Mouse (Mus musculus) forebrain, postnatal 0 days (tissue): ENCODE results near the gene Vps35l. TPM values are rescaled to one million over a fixed set of nuclear protein-coding genes. Genes with fewer than 3 reads are reported as not detected.

Experiments used
- ATAC-seq: fragments of 200-750 bp; cut with Nextera tagmentation; 2 replicates; pipeline ENCODE4 v1.8.0; 2017; ENCODE audit warnings: mild to moderate bottlenecking, moderate library complexity
- DNase-seq: peaks from one replicate; pipeline ENCODE4 v3.0.0-alpha.2; 2015
- H3K27ac ChIP-seq: fragments of 300-500 bp; sonication (generic); 2 replicates; pipeline ENCODE4 v1.5.1; 2014; ENCODE audit warnings: low read depth, mild to moderate bottlenecking, antibody characterized with exemption, low read length, moderate library complexity, mixed read lengths
- H3K27me3 ChIP-seq: fragments of 300-500 bp; sonication (generic); 2 replicates; pipeline ENCODE4 v1.6.1; 2014; ENCODE audit warnings: mild to moderate bottlenecking, low read length, mixed read lengths; ENCODE audit not compliant: insufficient read depth
- H3K36me3 ChIP-seq: fragments of 300-500 bp; sonication (generic); 2 replicates; pipeline ENCODE4 v1.6.1; 2014; ENCODE audit warnings: mild to moderate bottlenecking, moderate library complexity; ENCODE audit not compliant: insufficient read depth
- H3K4me1 ChIP-seq: fragments of 300-500 bp; sonication (generic); 2 replicates; pipeline ENCODE4 v1.6.1; 2014; ENCODE audit warnings: antibody characterized with exemption; ENCODE audit not compliant: insufficient read depth
- H3K4me2 ChIP-seq: fragments of 300-500 bp; sonication (generic); 2 replicates; pipeline ENCODE4 v1.6.1; 2014; ENCODE audit warnings: low read depth, mild to moderate bottlenecking, moderate library complexity
- H3K4me3 ChIP-seq: fragments of 300-500 bp; sonication (generic); 2 replicates; pipeline ENCODE4 v1.5.1; 2014; ENCODE audit warnings: low read depth, low read length, mixed read lengths
- H3K9ac ChIP-seq: fragments of 300-500 bp; sonication (generic); 2 replicates; pipeline ENCODE4 v1.6.1; 2014; ENCODE audit warnings: mild to moderate bottlenecking
- H3K9me3 ChIP-seq: fragments of 300-500 bp; sonication (generic); 2 replicates; pipeline ENCODE4 v1.6.1; 2016; ENCODE audit warnings: low read length
- CTCF ChIP-seq: sonication (generic); IDR thresholded peaks from 2 replicates; pipeline ENCODE4 v1.5.1; 2016; ENCODE audit warnings: antibody characterized with exemption, control low read depth, low read depth
- WGBS: fragments of 180-500 bp; shearing (Covaris S2); extraction: QIAGEN DNeasy Blood & Tissue Kit; methylation state at CpG from one replicate; pipeline ENCODE4 v1.1.7; 2014; 5-methylcytosine and 5-hydroxymethylcytosine counted together
- polyA plus RNA-seq: library from polyadenylated mRNA; unstranded; fragments of >200 nt; fragmentation: Nextera tagmentation; extraction: Ambion mirVana; gene quantifications from 2 replicates; pipeline ENCODE4 v1.2.1, GENCODE M21; 2015
- total RNA-seq: library from RNA; depleted of rRNA; stranded (reverse); fragments of >200 nt; gene quantifications from 2 replicates; pipeline ENCODE4 v1.2.3, GENCODE M21; 2014

Vps35l gene
- total and polyA plus RNA-seq, 2 experiments from 2014 or later = 89.7 to 94.5 TPM

- H3K9ac ChIP-seq = no peak overlapping the region
- H3K27me3 ChIP-seq = no peaks in the 10 kb centered on the region
- no peak for TF ChIP-seq CTCF
- DNase-seq (no peak), ATAC-seq (no peak)
- H3K27ac ChIP-seq = no peak overlapping the region
- no peaks in the 10 kb centered on the region for H3K9me3 ChIP-seq
- H3K36me3 ChIP-seq = peaks cover 37% of the 10 kb centered on the region
- H3K4me2 ChIP-seq = no peak overlapping the region
- H3K4me1 ChIP-seq = no peaks in the 10 kb centered on the region
- H3K4me3 ChIP-seq = no peak overlapping the region
- WGBS = 61% methylated on average over 7 of the region's 7 CpGs
Measured at GRCm38 (mm10) chr7:118775991-118776390, 36.0 kb downstream of the Vps35l start.

- DNase-seq = no peak
- Histone ChIP-seq H3K27ac (no peak overlapping the region), H3K4me1 (no peaks in the 10 kb centered on the region), H3K36me3 (peaks cover 42% of the 10 kb centered on the region), H3K27me3 (no peaks in the 10 kb centered on the region), H3K9me3 (no peaks in the 10 kb centered on the region), H3K4me2 (no peak overlapping the region), H3K9ac (no peak overlapping the region), H3K4me3 (no peak overlapping the region)
- ATAC-seq = no peak
- WGBS = 70% methylated on average over 9 of the region's 9 CpGs
- TF ChIP-seq CTCF = no peak
Measured at GRCm38 (mm10) chr7:118776491-118776890, 36.5 kb downstream of the Vps35l start.

GRCm38 (mm10) chr7:118777598-118778394 lies 37.8 kb downstream of the Vps35l start:
- no peak for ATAC-seq
- DNase-seq = peak; percentile 13
- Histone ChIP-seq H3K4me1 (no peaks in the 10 kb centered on the region), H3K4me2 (no peak overlapping the region), H3K36me3 (peaks cover 45% of the 10 kb centered on the region), H3K27ac (peak overlapping the region; percentile 9; the same call in 1 of the 2 replicates), H3K9me3 (no peaks in the 10 kb centered on the region), H3K4me3 (no peak overlapping the region), H3K9ac (no peak overlapping the region), H3K27me3 (no peaks in the 10 kb centered on the region)
- no peak for TF ChIP-seq CTCF
- WGBS = 71% methylated on average over 10 of the region's 10 CpGs

GRCm38 (mm10) chr7:118778561-118778960 lies 38.5 kb downstream of the Vps35l start:
- WGBS = 24% methylated on average over 6 of the region's 6 CpGs
- no peak for TF ChIP-seq CTCF
- no peaks in the 10 kb centered on the region for H3K4me1 ChIP-seq
- no peak overlapping the region for H3K4me3 ChIP-seq
- H3K4me2 ChIP-seq = no peak overlapping the region
- H3K27ac ChIP-seq = peak overlapping the region; percentile 51; the same call in 1 of the 2 replicates
- no peaks in the 10 kb centered on the region for H3K9me3 ChIP-seq
- no peaks in the 10 kb centered on the region for H3K27me3 ChIP-seq
- H3K36me3 ChIP-seq = peaks cover 42% of the 10 kb centered on the region
- DNase-seq (peak; percentile 80), ATAC-seq (peak; percentile 77)
- no peak overlapping the region for H3K9ac ChIP-seq

GRCm38 (mm10) chr7:118783305-118784001 lies 43.4 kb downstream of the Vps35l start:
- Histone ChIP-seq H3K4me3 (no peak overlapping the region), H3K9me3 (no peaks in the 10 kb centered on the region), H3K27ac (no peak overlapping the region), H3K4me2 (no peak overlapping the region), H3K36me3 (peaks cover 45% of the 10 kb centered on the region), H3K27me3 (no peaks in the 10 kb centered on the region), H3K4me1 (no peaks in the 10 kb centered on the region), H3K9ac (no peak overlapping the region)
- TF ChIP-seq CTCF = no peak
- DNase-seq (no peak), ATAC-seq (peak; percentile 57)
- WGBS = 69% methylated on average over 11 of the region's 11 CpGs

DNA sequence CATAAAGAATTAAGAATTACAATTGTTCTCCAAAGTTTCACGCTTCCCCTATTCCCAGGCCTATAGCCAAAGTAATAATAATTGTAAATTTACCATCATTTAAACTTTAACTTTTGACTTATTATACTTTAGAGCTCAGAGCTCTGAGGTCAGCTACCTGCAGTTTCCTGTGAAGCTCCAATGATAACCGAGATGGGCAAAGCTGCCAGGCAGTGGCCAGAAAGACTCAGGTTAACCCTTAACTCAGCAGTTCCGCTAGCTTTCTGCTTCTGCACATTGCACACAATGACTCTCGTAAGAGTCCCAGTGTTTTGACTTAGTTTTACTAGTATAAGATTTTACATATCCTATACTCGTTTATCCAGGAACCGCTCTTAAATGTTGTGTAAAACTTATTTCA lies 46.1 kb downstream of the Vps35l start:
- Histone ChIP-seq H3K36me3 (peaks cover 40% of the 10 kb centered on the region), H3K4me1 (no peaks in the 10 kb centered on the region), H3K4me2 (no peak overlapping the region), H3K9me3 (no peaks in the 10 kb centered on the region), H3K9ac (no peak overlapping the region), H3K4me3 (no peak overlapping the region), H3K27me3 (no peaks in the 10 kb centered on the region), H3K27ac (no peak overlapping the region)
- 78% methylated on average over 6 of the region's 6 CpGs for WGBS
- no peak for ATAC-seq
- no peak for DNase-seq
- TF ChIP-seq CTCF = no peak

DNA sequence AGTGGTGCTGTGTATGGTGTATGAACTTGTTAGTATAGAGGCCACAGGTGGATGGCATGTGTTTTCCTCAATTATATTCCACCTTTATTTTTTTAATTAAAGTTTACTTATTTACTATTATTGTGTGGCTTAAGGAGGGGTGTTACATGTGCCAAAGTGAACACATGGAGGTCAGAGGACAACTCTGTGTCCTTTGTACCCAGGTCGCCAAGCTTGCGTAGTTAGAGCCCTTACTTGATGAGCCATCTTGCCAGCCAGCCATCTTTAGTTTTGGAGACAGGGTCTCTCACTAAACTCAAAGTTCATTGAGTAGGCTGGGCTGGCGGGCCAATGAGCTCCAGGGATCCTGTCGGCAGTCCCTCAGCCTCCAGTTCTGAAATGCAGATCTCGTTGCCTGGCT lies 47.3 kb downstream of the Vps35l start:
- no peak for TF ChIP-seq CTCF
- 90% methylated on average over 5 of the region's 5 CpGs for WGBS
- H3K27ac ChIP-seq = no peak overlapping the region

More for the DNA sequence above, 47.3 kb downstream of the Vps35l start:
- Histone ChIP-seq H3K9me3 (no peaks in the 10 kb centered on the region), H3K4me1 (no peaks in the 10 kb centered on the region), H3K4me3 (no peak overlapping the region), H3K36me3 (peaks cover 44% of the 10 kb centered on the region), H3K4me2 (no peak overlapping the region), H3K9ac (no peak overlapping the region), H3K27me3 (no peaks in the 10 kb centered on the region)
- DNase-seq = no peak
- ATAC-seq = no peak
